ENCODE assay signal across 8 mouse cellular contexts in the genomic region with DNA sequence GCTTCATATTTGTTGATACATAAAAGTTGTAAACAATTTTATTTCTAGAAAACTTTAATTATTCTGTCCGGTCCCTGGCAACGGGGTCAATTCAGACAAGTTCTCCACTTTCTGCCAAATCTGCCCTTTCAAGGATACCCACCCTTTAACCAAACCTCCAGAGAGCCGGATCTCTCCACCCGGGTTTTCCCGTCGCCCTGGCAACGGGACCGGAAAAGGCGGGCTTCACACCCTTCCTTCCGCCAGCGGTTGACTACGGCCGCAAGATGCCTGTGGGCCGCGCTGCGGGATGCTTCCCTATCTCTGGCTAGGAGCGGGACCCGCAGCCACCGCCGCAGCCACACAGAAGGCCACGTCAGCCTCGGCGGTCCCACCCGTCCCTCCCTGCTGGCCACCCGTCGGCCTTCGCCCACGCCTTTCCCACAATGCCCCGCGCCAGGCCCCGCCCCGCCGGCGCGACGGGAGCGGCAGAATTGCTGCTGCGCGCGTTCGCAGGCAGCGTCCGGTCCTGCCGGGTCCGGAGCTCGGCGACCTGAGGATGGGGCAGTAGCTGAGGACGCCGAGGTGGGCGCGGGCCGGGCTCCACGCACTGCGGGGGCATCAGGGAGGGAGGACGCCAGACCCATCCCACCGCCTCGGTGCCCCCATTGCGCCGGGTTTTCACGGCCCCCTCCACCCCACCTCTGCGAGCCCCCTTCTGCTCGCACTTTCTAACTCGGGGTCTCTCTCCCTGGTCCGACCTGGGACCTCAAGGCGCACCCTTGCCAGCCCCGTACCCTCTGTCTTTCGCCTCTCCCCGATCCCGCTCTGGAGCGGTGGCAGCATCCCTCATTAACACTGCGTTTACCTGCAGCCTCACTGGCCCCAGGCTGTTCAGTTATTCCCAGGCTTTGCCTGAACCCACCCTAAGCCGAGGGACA. TPM values are rescaled to one million over a fixed set of nuclear protein-coding genes. Genes with fewer than 3 reads are reported as not detected.
A peak's percentile ranks its signal among the peaks of the same experiment; 100 is the strongest.
DNase-seq lines count a peak whose midpoint lies in the region; ATAC-seq lines count a peak whose summit lies in the region.

A gene (plus strand): TSS at position 225 of the 920 bp plus-strand sequence.

- peak; percentile 90 for DNase-seq in R1 (ENCODE audit: low read depth, low spot score)
- DNase-seq in cerebellum, postnatal 25 days: peak; percentile 95 to 96
- peak; percentile 71 to 88 for DNase-seq in frontal cortex, postnatal 25 days (ENCODE audit: low spot score in 2 of 2)
- DNase-seq in hindbrain, embryonic 14.5 days (ENCODE audit: low spot score): peak; percentile 85
- DNase-seq in layer of hippocampus, postnatal 36 days: peak; percentile 89
- DNase-seq in lung, postnatal 36 days: peak; percentile 93
- peak; percentile 93 for DNase-seq in retina, postnatal 1 day
- peak; percentile 87 to 93 for DNase-seq in urinary bladder, adult 18-20 months (ENCODE audit: low spot score in 2 of 2)

- H3K27ac ChIP-seq in hindbrain, embryonic 14.5 days: peak within 1 kb of the TSS; percentile 94

- peak within 1 kb of the TSS; percentile 87 for H3K4me3 ChIP-seq in hindbrain, embryonic 14.5 days (replicated peaks; ENCODE audit: low read length)

- peak within 1 kb of the TSS; percentile 72 for H3K4me2 ChIP-seq in hindbrain, embryonic 14.5 days (replicated peaks)

- ATAC-seq in hindbrain, embryonic 14.5 days (ENCODE audit: low FRiP score): peak; percentile 96

- peaks cover 28% of the 10 kb centered on the region for H3K36me3 ChIP-seq in hindbrain, embryonic 14.5 days (replicated peaks; ENCODE audit: control insufficient read depth, insufficient read depth)

- no peaks in the 10 kb centered on the region for H3K9me3 ChIP-seq in hindbrain, embryonic 14.5 days (ENCODE audit: control insufficient read depth, low read length)

- H3K27me3 ChIP-seq in hindbrain, embryonic 14.5 days (ENCODE audit: control insufficient read depth, insufficient read depth, low read length): no peaks in the 10 kb centered on the region; the same call in 1 of the 2 replicates

- peaks cover 7% of the 10 kb centered on the region; the same call in 1 of the 2 replicates for H3K4me1 ChIP-seq in hindbrain, embryonic 14.5 days (replicated peaks; ENCODE audit: control insufficient read depth, insufficient read depth, low read length)

- peak within 1 kb of the TSS; percentile 89 for H3K9ac ChIP-seq in hindbrain, embryonic 14.5 days

- under 1% methylated on average over 65 of the region's 72 CpGs for whole genome bisulfite sequencing in hindbrain, embryonic 14.5 days

RNA-seq across cellular contexts. Expression of the gene that starts here (rescaled TPM):
- polyA plus RNA-seq in hindbrain, embryonic 14.5 days (2014; fragmentation: Nextera tagmentation; extraction: Ambion mirVana): 72.7 and 78.6 TPM in 2 replicates
- total RNA-seq in layer of hippocampus, postnatal 36 days (2021): 10 to 100 TPM; 55.5 to 57.9 TPM

Comparison
In these comparisons a context has a peak if more than half of its experiments do, and no peak if none do; other contexts are left out.
1. Peak in every context shown above with its lines: DNase-seq, ATAC-seq, H3K4me3 ChIP-seq and H3K27ac ChIP-seq.